Mouse (Mus musculus): ENCODE measurements around the gene Msgn1.

The Msgn1 gene

GRCm38 (mm10) chr12:11198551-11198950, 10.2 kb downstream of the Msgn1 start:
- no peak for DNase-seq (ENCODE audit: low read depth, low spot score)

GRCm38 (mm10) chr12:11198026-11198425, 10.7 kb downstream of the Msgn1 start:
- no peak for DNase-seq (ENCODE audit: low read depth, low spot score)

GRCm38 (mm10) chr12:11196830-11197229, 11.9 kb downstream of the Msgn1 start:
- DNase-seq (ENCODE audit: low read depth, low spot score), result no peak

- DNase-seq (ENCODE audit: low read depth, low spot score), result no peak
These were observed 12.6 kb downstream of the Msgn1 start for GRCm38 (mm10) chr12:11196142-11196597.

- DNase-seq (ENCODE audit: low read depth, low spot score), result no peak
These were observed 13.7 kb downstream of the Msgn1 start for GRCm38 (mm10) chr12:11195031-11195430.

- DNase-seq (ENCODE audit: low read depth, low spot score), result peak; percentile 60
These were observed 30.2 kb downstream of the Msgn1 start for GRCm38 (mm10) chr12:11178486-11179154.

GRCm38 (mm10) chr12:11177408-11178394, 31.1 kb downstream of the Msgn1 start:
- DNase-seq (ENCODE audit: low read depth, low spot score), result no peak

GRCm38 (mm10) chr12:11158670-11159069, 50.1 kb downstream of the Msgn1 start:
- DNase-seq (ENCODE audit: low read depth, low spot score), result no peak

Data from WW6 (cell line).